Mouse (Mus musculus): Measurements from ENCODE around the gene Ece1. TPM values are rescaled to one million over a fixed set of nuclear protein-coding genes. Genes with fewer than 3 reads are reported as not detected.
"Not testable (repeated sequence)": the region's sequence is repeated elsewhere in the genome, so short reads cannot be mapped to it uniquely, and the experiment has no call there.

The Ece1 gene
- polyA plus RNA-seq, 2 experiments = 11.4 to 15.9 TPM

DNA sequence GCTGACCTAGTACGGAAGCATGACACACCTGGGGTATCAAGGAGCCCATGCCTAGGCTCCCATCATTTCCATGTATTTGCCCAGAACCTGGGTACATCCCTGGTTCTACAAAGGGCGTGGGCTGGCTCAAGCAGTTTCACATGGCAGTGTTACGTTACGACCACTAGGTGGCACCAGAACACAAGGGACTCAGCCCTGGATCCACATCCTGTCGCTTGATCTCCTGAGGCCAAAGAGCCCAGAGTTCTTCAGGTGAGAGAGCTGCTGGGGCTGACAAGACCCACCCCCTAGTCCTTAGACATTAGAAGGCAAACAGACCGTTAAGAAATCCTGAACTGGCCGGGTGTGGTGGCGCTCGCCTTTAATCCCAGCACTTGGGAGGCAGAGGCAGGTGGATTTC, 106.2 kb downstream of the Ece1 start:
- DNase-seq (ENCODE audit: low read depth in 3 of 3, low spot score in 3 of 3) (peak; percentile 58 to 65 (median 61)), ATAC-seq (ENCODE audit: insufficient read depth) (peak; percentile 41; the same call in 1 of the 2 replicates)
- 8% methylated on average over 9 of the region's 9 CpGs for WGBS (ENCODE audit: insufficient replicate concordance)
- TF ChIP-seq EP300 (IDR thresholded peaks at IDR 0.05; ENCODE audit: low read depth) (no peak), CTCF (IDR thresholded peaks at IDR 0.05; ENCODE audit: low read depth) (peak; percentile 99)
- Histone ChIP-seq H3K27ac (no peak overlapping the region), H3K9ac (replicated peaks) (no peak overlapping the region), H3K36me3 (replicated peaks; ENCODE audit: control insufficient read depth, insufficient read depth, low read depth) (no peaks in the 10 kb centered on the region), H3K4me2 (ENCODE audit: low read depth) (no peak overlapping the region), H3K4me1 (replicated peaks; ENCODE audit: control insufficient read depth in 2 of 2, insufficient read depth in 2 of 2, low read length in 1 of 2) (no peaks in the 10 kb centered on the region), H3K9me3 (ENCODE audit: control insufficient read depth, low read length) (no peaks in the 10 kb centered on the region), H3K4me3 (ENCODE audit: insufficient read depth in 1 of 2, low read depth in 2 of 2, low read length in 2 of 2) (no peak overlapping the region), H3K27me3 (ENCODE audit: control insufficient read depth, insufficient read depth, low read length) (no peaks in the 10 kb centered on the region)

DNA sequence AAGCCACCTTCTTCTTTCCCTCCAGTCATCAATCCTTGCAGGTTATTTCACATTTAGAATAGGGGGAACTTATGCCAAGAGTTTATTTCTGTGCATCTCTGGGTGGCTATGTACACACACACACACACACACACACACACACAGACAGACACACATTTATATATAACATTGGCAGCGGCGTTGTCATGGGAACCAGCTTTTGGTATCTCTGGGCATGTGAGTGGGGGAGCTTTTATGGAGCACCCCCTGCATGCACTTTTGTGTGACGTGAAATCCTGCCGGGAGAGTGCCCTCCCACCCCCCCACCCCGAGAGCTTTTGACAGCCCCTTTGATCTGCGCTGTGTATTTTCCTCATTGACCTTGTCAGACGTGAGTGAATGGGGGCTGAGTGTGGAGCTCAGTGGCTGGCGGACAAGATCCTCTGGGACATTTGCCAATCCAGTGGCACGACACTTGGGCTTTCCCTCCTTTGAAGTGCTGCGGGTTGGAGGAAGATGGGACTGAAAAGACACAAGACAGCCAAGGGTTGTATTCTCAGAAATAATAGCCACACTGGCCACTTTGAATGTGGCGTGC, 108.7 kb downstream of the Ece1 start:
- not testable (repeated sequence) for H3K9ac ChIP-seq (replicated peaks); ATAC-seq (ENCODE audit: insufficient read depth)

DNA sequence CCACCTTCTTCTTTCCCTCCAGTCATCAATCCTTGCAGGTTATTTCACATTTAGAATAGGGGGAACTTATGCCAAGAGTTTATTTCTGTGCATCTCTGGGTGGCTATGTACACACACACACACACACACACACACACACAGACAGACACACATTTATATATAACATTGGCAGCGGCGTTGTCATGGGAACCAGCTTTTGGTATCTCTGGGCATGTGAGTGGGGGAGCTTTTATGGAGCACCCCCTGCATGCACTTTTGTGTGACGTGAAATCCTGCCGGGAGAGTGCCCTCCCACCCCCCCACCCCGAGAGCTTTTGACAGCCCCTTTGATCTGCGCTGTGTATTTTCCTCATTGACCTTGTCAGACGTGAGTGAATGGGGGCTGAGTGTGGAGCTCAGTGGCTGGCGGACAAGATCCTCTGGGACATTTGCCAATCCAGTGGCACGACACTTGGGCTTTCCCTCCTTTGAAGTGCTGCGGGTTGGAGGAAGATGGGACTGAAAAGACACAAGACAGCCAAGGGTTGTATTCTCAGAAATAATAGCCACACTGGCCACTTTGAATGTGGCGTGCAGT, 112.9 kb downstream of the Ece1 start:
- H3K4me2 ChIP-seq (ENCODE audit: low read depth); H3K36me3 ChIP-seq (replicated peaks; ENCODE audit: control insufficient read depth, insufficient read depth, low read depth); H3K4me1 ChIP-seq (replicated peaks; ENCODE audit: control insufficient read depth in 2 of 2, insufficient read depth in 2 of 2, low read length in 1 of 2); H3K9me3 ChIP-seq (ENCODE audit: control insufficient read depth, low read length); H3K27ac ChIP-seq; H3K27me3 ChIP-seq (ENCODE audit: control insufficient read depth, insufficient read depth, low read length); ATAC-seq (ENCODE audit: insufficient read depth); H3K9ac ChIP-seq (replicated peaks); DNase-seq (ENCODE audit: low read depth in 3 of 3, low spot score in 3 of 3); H3K4me3 ChIP-seq (ENCODE audit: insufficient read depth in 1 of 2, low read depth in 2 of 2, low read length in 2 of 2): not testable (repeated sequence)
- WGBS (ENCODE audit: insufficient replicate concordance) = no CpG with 5 or more reads among the region's 11 CpGs

More for the DNA sequence above, 108.7 kb downstream of the Ece1 start:
- DNase-seq (ENCODE audit: low read depth in 3 of 3, low spot score in 3 of 3); H3K36me3 ChIP-seq (replicated peaks; ENCODE audit: control insufficient read depth, insufficient read depth, low read depth); H3K27ac ChIP-seq; H3K9me3 ChIP-seq (ENCODE audit: control insufficient read depth, low read length); H3K4me3 ChIP-seq (ENCODE audit: insufficient read depth in 1 of 2, low read depth in 2 of 2, low read length in 2 of 2); H3K27me3 ChIP-seq (ENCODE audit: control insufficient read depth, insufficient read depth, low read length); H3K4me1 ChIP-seq (replicated peaks; ENCODE audit: control insufficient read depth in 2 of 2, insufficient read depth in 2 of 2, low read length in 1 of 2); H3K4me2 ChIP-seq (ENCODE audit: low read depth): not testable (repeated sequence)
- whole genome bisulfite sequencing (ENCODE audit: insufficient replicate concordance) = no CpG with 5 or more reads among the region's 11 CpGs

DNA sequence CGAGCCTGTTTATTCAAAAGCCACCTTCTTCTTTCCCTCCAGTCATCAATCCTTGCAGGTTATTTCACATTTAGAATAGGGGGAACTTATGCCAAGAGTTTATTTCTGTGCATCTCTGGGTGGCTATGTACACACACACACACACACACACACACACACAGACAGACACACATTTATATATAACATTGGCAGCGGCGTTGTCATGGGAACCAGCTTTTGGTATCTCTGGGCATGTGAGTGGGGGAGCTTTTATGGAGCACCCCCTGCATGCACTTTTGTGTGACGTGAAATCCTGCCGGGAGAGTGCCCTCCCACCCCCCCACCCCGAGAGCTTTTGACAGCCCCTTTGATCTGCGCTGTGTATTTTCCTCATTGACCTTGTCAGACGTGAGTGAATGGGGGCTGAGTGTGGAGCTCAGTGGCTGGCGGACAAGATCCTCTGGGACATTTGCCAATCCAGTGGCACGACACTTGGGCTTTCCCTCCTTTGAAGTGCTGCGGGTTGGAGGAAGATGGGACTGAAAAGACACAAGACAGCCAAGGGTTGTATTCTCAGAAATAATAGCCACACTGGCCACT, 117.1 kb downstream of the Ece1 start:
- not testable (repeated sequence) for ATAC-seq (ENCODE audit: insufficient read depth); H3K36me3 ChIP-seq (replicated peaks; ENCODE audit: control insufficient read depth, insufficient read depth, low read depth)

DNA sequence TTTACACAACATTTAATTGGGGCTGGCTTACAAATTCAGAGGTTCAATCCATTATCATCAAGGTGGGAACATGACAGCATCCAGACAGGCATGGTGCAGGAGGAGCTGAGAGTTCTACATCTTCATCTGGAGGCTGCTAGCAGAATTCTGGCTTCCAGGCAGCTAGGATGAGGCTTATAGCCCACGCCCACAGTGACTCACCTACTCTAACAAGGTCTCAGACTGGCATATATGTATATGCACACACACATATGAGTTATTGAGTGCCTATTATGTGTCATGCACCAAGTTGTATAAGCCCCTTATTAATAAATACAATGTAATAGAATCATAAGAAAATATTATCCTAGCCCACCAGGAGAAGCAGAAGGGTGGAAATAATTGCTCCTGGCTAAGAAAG, 120.8 kb downstream of the Ece1 start:
- WGBS (ENCODE audit: insufficient replicate concordance) = 41% methylated on average over 1 of the region's 1 CpGs
- H3K27me3 ChIP-seq (ENCODE audit: control insufficient read depth, insufficient read depth, low read length) = no peaks in the 10 kb centered on the region
- no peak overlapping the region for H3K9ac ChIP-seq (replicated peaks)
- no peak overlapping the region for H3K4me2 ChIP-seq (ENCODE audit: low read depth)
- no peak overlapping the region for H3K27ac ChIP-seq
- TF ChIP-seq CTCF (IDR thresholded peaks at IDR 0.05; ENCODE audit: low read depth) = no peak
- TF ChIP-seq EP300 (IDR thresholded peaks at IDR 0.05; ENCODE audit: low read depth) = no peak
- H3K36me3 ChIP-seq (replicated peaks; ENCODE audit: control insufficient read depth, insufficient read depth, low read depth) = no peaks in the 10 kb centered on the region
- H3K4me3 ChIP-seq (ENCODE audit: insufficient read depth in 1 of 2, low read depth in 2 of 2, low read length in 2 of 2) = no peak overlapping the region
- no peaks in the 10 kb centered on the region for H3K4me1 ChIP-seq (replicated peaks; ENCODE audit: control insufficient read depth in 2 of 2, insufficient read depth in 2 of 2, low read length in 1 of 2)
- H3K9me3 ChIP-seq (ENCODE audit: control insufficient read depth, low read length) = no peaks in the 10 kb centered on the region
- ATAC-seq (ENCODE audit: insufficient read depth) (no peak), DNase-seq (ENCODE audit: low read depth in 3 of 3, low spot score in 3 of 3) (no peak)

More for the DNA sequence above, 117.1 kb downstream of the Ece1 start:
- not testable (repeated sequence) for H3K9me3 ChIP-seq (ENCODE audit: control insufficient read depth, low read length); DNase-seq (ENCODE audit: low read depth in 3 of 3, low spot score in 3 of 3); H3K27ac ChIP-seq; H3K4me1 ChIP-seq (replicated peaks; ENCODE audit: control insufficient read depth in 2 of 2, insufficient read depth in 2 of 2, low read length in 1 of 2); H3K4me3 ChIP-seq (ENCODE audit: insufficient read depth in 1 of 2, low read depth in 2 of 2, low read length in 2 of 2); H3K27me3 ChIP-seq (ENCODE audit: control insufficient read depth, insufficient read depth, low read length); H3K4me2 ChIP-seq (ENCODE audit: low read depth); H3K9ac ChIP-seq (replicated peaks)
- no CpG with 5 or more reads among the region's 11 CpGs for whole genome bisulfite sequencing (ENCODE audit: insufficient replicate concordance)
